Comparison of ENCODE assay signal across 11 mouse cellular contexts in genomic region chr5:148819423-148819822, GRCm38 (mm10).
DNase-seq lines count a peak whose midpoint lies in the region; ATAC-seq and TF ChIP-seq lines count a peak whose summit lies in the region.
"Had no signal": no experiment of that assay in that cellular context is flagged by ENCODE, and none has a peak within 500 bp of the region (broad histone marks: within the 10 kb centered on the region; RNA-seq: fewer than 3 reads in every experiment).

No protein-coding gene starts in this region.

- 33% methylated on average over 6 of the region's 6 CpGs for WGBS in liver, embryonic 13.5 days (ENCODE audit: insufficient replicate concordance)
- WGBS in hindbrain, embryonic 10.5 days = 82% methylated on average over 6 of the region's 6 CpGs

- no peak overlapping the region for H3K27ac ChIP-seq in liver, embryonic 13.5 days
- no peak overlapping the region for H3K27ac ChIP-seq in hindbrain, embryonic 10.5 days
- no peak overlapping the region for H3K27ac ChIP-seq in layer of hippocampus, adult 2 months
- H3K27ac ChIP-seq: forebrain, embryonic 15.5 days; limb, embryonic 12.5 days had no signal

- TF ChIP-seq CTCF in layer of hippocampus, adult 2 months (conservative IDR thresholded peaks at IDR 0.05) = no peak

- peak; percentile 68 for ATAC-seq in inflammation-experienced regulatory T-cells, adult 6 months
- ATAC-seq in liver, embryonic 13.5 days (ENCODE audit: low read depth) = peak; percentile 58
- ATAC-seq: forebrain, embryonic 15.5 days had no signal

- no peak overlapping the region for H3K4me2 ChIP-seq in liver, embryonic 13.5 days

- no peak overlapping the region for H3K4me3 ChIP-seq in liver, embryonic 13.5 days (replicated peaks)
- no peak overlapping the region for H3K4me3 ChIP-seq in hindbrain, embryonic 10.5 days
- H3K4me3 ChIP-seq in layer of hippocampus, adult 2 months = no peak overlapping the region
- H3K4me3 ChIP-seq: forebrain, embryonic 15.5 days; limb, embryonic 12.5 days had no signal

- H3K9ac ChIP-seq in liver, embryonic 13.5 days = no peak overlapping the region
- H3K9ac ChIP-seq: forebrain, embryonic 15.5 days; limb, embryonic 12.5 days had no signal

- H3K36me3 ChIP-seq in liver, embryonic 13.5 days = no peaks in the 10 kb centered on the region
- no peaks in the 10 kb centered on the region for H3K36me3 ChIP-seq in hindbrain, embryonic 10.5 days
- H3K36me3 ChIP-seq: forebrain, embryonic 15.5 days; limb, embryonic 12.5 days had no signal

- H3K27me3 ChIP-seq in liver, embryonic 13.5 days = peaks cover 28% of the 10 kb centered on the region
- H3K27me3 ChIP-seq in hindbrain, embryonic 10.5 days (ENCODE audit: insufficient read depth, poor library complexity, severe bottlenecking) = peaks cover 26% of the 10 kb centered on the region
- H3K27me3 ChIP-seq: forebrain, embryonic 15.5 days had no signal

- peak; percentile 13 for DNase-seq in spleen, adult 12 weeks (ENCODE audit: low spot score)
- no peak for DNase-seq in spleen, postnatal 14 days (ENCODE audit: low spot score in 2 of 2)
- no peak for DNase-seq in liver, embryonic 13.5 days
- no peak for DNase-seq in hindbrain, embryonic 10.5 days (ENCODE audit: low spot score)
- no peak for DNase-seq in cerebellum, adult 18-20 months
- no peak for DNase-seq in layer of hippocampus, adult 2 months (ENCODE audit: low spot score in 2 of 2)
- DNase-seq: cerebellum, adult 8-10 months; heart, postnatal 4 days had no signal

- H3K9me3 ChIP-seq in liver, embryonic 13.5 days (replicated peaks) = no peaks in the 10 kb centered on the region
- 0 out of 2 replicates have a peak, but pooled peaks cover 2% of the 10 kb centered on the region for H3K9me3 ChIP-seq in hindbrain, embryonic 10.5 days
- H3K9me3 ChIP-seq: forebrain, embryonic 15.5 days had no signal

- H3K4me1 ChIP-seq in liver, embryonic 13.5 days (replicated peaks) = peaks cover 16% of the 10 kb centered on the region
- peaks cover 21% of the 10 kb centered on the region for H3K4me1 ChIP-seq in hindbrain, embryonic 10.5 days (replicated peaks)
